Mouse (Mus musculus) layer of hippocampus, postnatal 36 days (tissue): Measurements from ENCODE around the gene Dnmbp. TPM values are rescaled to one million over a fixed set of nuclear protein-coding genes. Genes with fewer than 3 reads are reported as not detected.

ENCODE experiments used
- total RNA-seq, 2 experiments: library from RNA; stranded (reverse); gene quantifications; 2 replicates each; pipeline ENCODE4 v1.2.3; 2021

Gene Dnmbp
- total RNA-seq, 2 experiments from 2014 or later = 8.1 to 10.1 TPM

Other genes starting within 250 kb of the Dnmbp start
- 1 to 10 TPM; 4.6 to 8.8 TPM for gene Cutc, start 187.2 kb downstream of the Dnmbp start, total RNA-seq
- gene Cox15, start 187.2 kb downstream of the Dnmbp start, total RNA-seq = 10 to 100 TPM; 15.1 to 17.9 TPM
- gene Abcc2, start 158.0 kb downstream of the Dnmbp start, total RNA-seq = not detected
- gene Cpn1, start 46.4 kb upstream of the Dnmbp start, total RNA-seq = under 1 TPM in 1 of 2 experiments, not detected in 1; 0.33 TPM
- gene Cyp2c23, start 89.0 kb upstream of the Dnmbp start, total RNA-seq = not detected
- 10 to 100 TPM; 20.1 to 21.5 TPM for gene Erlin1, start 129.6 kb upstream of the Dnmbp start, total RNA-seq
- 10 to 100 TPM; 51.1 to 53.6 TPM for gene Chuk, start 167.3 kb upstream of the Dnmbp start, total RNA-seq
- 10 to 100 TPM; 18.1 to 19.2 TPM for gene Cwf19l1, start 195.7 kb upstream of the Dnmbp start, total RNA-seq
- gene Bloc1s2, start 206.3 kb upstream of the Dnmbp start, total RNA-seq = 10 to 100 TPM; 62.2 to 66.8 TPM